Mouse (Mus musculus): ENCODE data around the gene Ccne1.

The Ccne1 gene

GRCm38 (mm10) chr7:38054246-38054645, 53.1 kb downstream of the Ccne1 start:
- in situ Hi-C loops (cut with MboI), result no loop called here

Data from mature B cell (primary cell).